Mouse (Mus musculus) layer of hippocampus, postnatal 36 days (tissue): ENCODE results near the gene Tcp10c. TPM values are rescaled to one million over a fixed set of nuclear protein-coding genes. Genes with fewer than 3 reads are reported as not detected.
"Not testable (repeated sequence)": the region's sequence is repeated elsewhere in the genome, so short reads cannot be mapped to it uniquely, and the experiment has no call there.

ENCODE experiments used
- DNase-seq, 2 experiments: peaks; one replicate each; pipeline ENCODE4 v3.0.0; 2022
- total RNA-seq, 2 experiments: library from RNA; stranded (reverse); gene quantifications; 2 replicates each; pipeline ENCODE4 v1.2.3; 2021

Gene Tcp10c
- total RNA-seq, result not detected

GRCm38 (mm10) chr17:13354521-13354920 lies at the start of gene Tcp10c:
Tcp10c (plus strand) TSS chr17:13354572.
- not testable (repeated sequence) for DNase-seq

GRCm38 (mm10) chr17:13307852-13308251 lies 46.5 kb upstream of the Tcp10c start:
- not testable (repeated sequence) for DNase-seq

GRCm38 (mm10) chr17:13308344-13308743 lies 46.0 kb upstream of the Tcp10c start:
- peak in 1 of 2 experiments; percentile 26 for DNase-seq

GRCm38 (mm10) chr17:13308746-13309145 lies 45.6 kb upstream of the Tcp10c start:
- not testable (repeated sequence) for DNase-seq

GRCm38 (mm10) chr17:13309182-13309631 lies 45.2 kb upstream of the Tcp10c start:
- not testable (repeated sequence) for DNase-seq

GRCm38 (mm10) chr17:13329967-13330366 lies 24.4 kb upstream of the Tcp10c start:
- DNase-seq, result not testable (repeated sequence)

- not testable (repeated sequence) for DNase-seq
Measured at GRCm38 (mm10) chr17:13331179-13331578, 23.2 kb upstream of the Tcp10c start.

GRCm38 (mm10) chr17:13332496-13332895 lies 21.9 kb upstream of the Tcp10c start:
- not testable (repeated sequence) for DNase-seq

GRCm38 (mm10) chr17:13336979-13337749 lies 17.2 kb upstream of the Tcp10c start:
- peak; percentile 32 to 35 for DNase-seq

GRCm38 (mm10) chr17:13337931-13338330 lies 16.4 kb upstream of the Tcp10c start:
- DNase-seq, result not testable (repeated sequence)

GRCm38 (mm10) chr17:13340071-13340470 lies 14.3 kb upstream of the Tcp10c start:
- not testable (repeated sequence) for DNase-seq

- DNase-seq, result not testable (repeated sequence)
Measured at GRCm38 (mm10) chr17:13345923-13346322, 8.4 kb upstream of the Tcp10c start.

GRCm38 (mm10) chr17:13349563-13349962 lies 4.8 kb upstream of the Tcp10c start:
- not testable (repeated sequence) for DNase-seq

- DNase-seq, result not testable (repeated sequence)
Measured at GRCm38 (mm10) chr17:13353249-13353648, 1.1 kb upstream of the Tcp10c start.

GRCm38 (mm10) chr17:13362489-13362888 lies 8.1 kb downstream of the Tcp10c start:
- DNase-seq, result not testable (repeated sequence)

- DNase-seq, result not testable (repeated sequence)
Measured at GRCm38 (mm10) chr17:13363773-13364172, 9.4 kb downstream of the Tcp10c start.

GRCm38 (mm10) chr17:13364196-13364595 lies 9.8 kb downstream of the Tcp10c start:
- not testable (repeated sequence) for DNase-seq

- not testable (repeated sequence) for DNase-seq
Measured at GRCm38 (mm10) chr17:13367181-13367580, 12.8 kb downstream of the Tcp10c start.

GRCm38 (mm10) chr17:13368658-13369057 lies 14.3 kb downstream of the Tcp10c start:
- not testable (repeated sequence) for DNase-seq

- not testable (repeated sequence) for DNase-seq
Measured at GRCm38 (mm10) chr17:13370746-13371145, 16.4 kb downstream of the Tcp10c start.

- DNase-seq, result not testable (repeated sequence)
Measured at GRCm38 (mm10) chr17:13378341-13378740, 24.0 kb downstream of the Tcp10c start.

GRCm38 (mm10) chr17:13379951-13380615 lies 25.7 kb downstream of the Tcp10c start:
- DNase-seq, result not testable (repeated sequence)

GRCm38 (mm10) chr17:13381286-13381685 lies 26.9 kb downstream of the Tcp10c start:
- not testable (repeated sequence) for DNase-seq
